Mouse (Mus musculus) C2C12 (cell line): Measurements from ENCODE around the gene Ms4a6b.
"Not testable (repeated sequence)": the region's sequence is repeated elsewhere in the genome, so short reads cannot be mapped to it uniquely, and the experiment has no call there.

Experiments used
- CTCF ChIP-seq: IDR thresholded peaks from one replicate; pipeline ENCODE4 v1.5.1; 2011; ENCODE audit not compliant: control insufficient read depth, insufficient read depth, insufficient read length
- MYOD1 ChIP-seq: IDR thresholded peaks from one replicate; pipeline ENCODE4 v1.6.1; 2011; ENCODE audit warnings: low read depth; ENCODE audit not compliant: control insufficient read depth, insufficient read length

DNA sequence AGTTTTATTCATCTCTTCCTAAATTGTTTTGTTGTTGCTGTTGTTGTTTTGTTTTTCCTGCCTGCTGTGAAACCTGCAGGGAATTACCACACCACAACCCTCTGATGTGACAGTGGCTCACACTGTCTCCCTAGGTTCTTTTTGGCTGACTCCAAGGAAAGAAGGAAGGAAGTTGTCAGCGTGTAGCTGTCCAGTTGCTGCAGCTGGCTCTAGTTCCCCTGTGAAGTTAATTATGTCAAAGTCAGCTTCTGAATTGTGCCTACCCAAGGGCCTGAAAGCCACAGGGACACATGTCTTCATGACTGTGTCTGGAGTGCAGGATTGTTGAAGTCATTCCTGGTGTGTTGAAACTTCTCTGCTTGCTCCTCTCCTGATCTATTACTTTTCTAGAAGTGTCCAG lies 1.1 kb downstream of the Ms4a6b start:
- TF ChIP-seq CTCF, MYOD1: not testable (repeated sequence)
